Mouse (Mus musculus) urinary bladder, postnatal 25 days (tissue): ENCODE measurements at regions not wholly inside any gene's neighbourhood (a gene's known extent, or its start where the extent isn't known, plus 50 kb on each side); places are given as distances from the start of the nearest gene placed in this dataset.
"Not testable (repeated sequence)": the region's sequence is repeated elsewhere in the genome, so short reads cannot be mapped to it uniquely, and the experiment has no call there.

Source experiments
- DNase-seq: peaks from one replicate; pipeline ENCODE4 v3.0.0; 2022; ENCODE audit warnings: low spot score

DNA sequence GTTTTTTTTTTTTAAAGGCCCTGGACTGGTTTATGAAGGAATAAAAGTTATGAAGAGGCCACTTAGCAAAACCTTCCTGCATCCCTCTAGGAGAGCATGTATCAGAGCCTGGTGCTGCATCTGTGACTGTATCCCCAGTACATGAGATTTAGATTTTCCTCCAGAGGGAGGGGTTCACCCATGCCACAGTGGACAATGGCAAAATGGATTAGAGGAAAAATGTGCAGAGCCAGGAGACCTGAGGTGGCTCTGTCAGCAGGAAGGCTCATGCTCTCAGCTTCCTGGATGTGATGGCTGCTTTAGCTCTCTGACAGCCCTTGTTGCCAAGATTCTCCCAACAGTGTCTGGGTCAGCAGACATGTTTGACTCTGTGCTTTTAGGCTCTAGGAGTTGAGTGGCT is 298.2 kb downstream of the Eipr1 start:
- no peak for DNase-seq

DNA sequence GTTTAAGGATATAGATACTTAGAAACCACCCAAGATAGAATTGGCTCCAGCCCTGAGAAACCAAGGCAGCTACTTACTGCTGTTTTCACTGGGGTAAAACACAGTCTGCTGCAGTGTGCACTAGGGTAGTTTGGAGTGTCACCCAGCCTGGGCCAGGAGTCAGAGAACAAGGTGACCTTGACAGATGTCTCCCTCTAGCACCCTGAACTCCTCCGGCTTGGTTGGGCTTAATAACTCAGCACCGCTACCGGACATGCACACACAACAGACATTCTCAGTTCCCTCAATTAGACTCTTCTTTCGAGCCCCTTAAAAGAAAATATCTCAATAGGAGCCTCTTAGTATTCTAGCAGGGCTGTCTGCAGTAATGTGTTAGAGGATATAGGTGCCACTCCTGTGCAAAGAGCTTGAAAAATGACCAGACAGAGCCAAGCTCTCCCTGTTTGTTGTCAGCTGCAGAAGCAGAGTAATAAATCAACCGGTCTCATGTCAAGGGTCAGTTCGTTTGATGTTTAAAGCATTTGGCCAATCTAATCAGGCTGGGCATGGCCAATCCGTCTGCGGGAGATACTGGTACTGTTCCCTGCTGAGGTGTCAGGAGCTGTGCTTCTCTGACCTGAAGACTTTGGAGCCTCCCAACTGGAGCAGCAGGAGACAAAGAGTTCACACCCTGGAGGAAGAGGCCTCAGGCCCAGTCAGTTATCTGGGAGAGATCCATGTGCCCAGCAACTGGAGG is 299.1 kb downstream of the Eipr1 start:
- no peak for DNase-seq

DNA sequence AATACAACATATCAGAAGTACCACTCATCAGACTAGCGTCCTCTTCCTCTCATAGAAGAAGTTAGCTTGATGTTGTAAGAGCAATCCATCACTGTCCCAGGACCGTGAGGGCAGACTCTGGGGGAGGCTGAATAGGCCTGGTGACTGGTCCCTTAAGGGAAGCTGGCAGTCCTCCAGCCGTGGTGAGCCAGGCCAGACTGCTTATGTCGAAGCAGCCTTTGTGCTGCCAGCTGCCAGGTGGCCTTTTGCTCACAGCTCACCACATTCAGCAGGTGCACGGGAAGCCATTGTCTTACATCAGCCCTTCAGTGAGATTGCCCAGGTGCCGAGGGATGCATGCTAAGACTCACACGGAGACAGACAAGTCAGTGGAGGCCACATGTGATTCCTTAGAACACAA is 302.8 kb downstream of the Eipr1 start:
- DNase-seq = no peak

DNA sequence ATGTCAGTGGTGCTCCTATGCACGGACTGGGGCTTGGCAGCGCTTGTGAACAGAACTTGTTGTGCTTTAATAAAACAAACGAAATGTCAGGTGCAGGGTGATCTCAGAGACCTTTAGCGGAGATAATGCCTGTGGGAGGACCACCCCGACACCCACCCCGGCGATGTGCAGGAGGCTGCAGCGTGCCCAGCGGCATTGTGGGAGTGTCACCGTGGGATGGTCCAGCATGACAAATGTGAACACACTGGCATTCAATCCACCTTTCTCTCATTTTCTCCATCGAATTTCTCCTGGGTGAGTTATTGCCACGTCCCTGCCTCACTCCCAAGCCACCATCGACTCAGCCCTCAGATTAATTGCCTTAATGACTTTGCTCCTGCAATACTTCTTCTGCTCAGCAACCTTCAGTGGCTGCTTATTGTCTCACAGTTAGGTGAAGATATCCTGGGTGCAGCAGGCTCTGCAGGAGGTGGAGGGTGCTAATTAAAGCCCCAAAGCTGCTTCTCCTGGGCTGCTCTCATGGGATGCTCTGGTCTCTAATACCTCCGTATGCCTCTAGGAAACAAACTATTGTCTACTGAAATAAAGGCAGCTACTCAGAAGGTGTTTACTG is 310.5 kb downstream of the Eipr1 start:
- no peak for DNase-seq

DNA sequence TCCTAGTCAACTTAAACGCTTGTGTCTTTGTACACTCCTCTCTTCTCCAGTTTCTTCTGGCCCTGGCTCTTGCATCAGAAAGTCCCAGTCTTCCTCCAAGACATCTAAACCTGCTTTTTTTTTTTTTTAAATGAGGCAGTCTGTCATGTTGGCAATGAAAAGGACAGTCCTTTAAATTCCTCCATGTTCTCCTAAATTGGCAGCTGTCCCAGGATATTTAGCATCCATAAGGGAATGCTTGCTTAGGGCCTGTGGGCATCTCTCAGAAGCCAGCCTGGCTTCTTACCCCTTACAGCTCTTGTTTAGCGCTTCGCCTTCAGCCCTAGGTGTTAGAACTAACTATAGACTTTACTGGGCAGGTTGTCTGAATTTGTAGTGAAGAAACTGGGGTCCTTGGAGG is 311.2 kb downstream of the Eipr1 start:
- no peak for DNase-seq

DNA sequence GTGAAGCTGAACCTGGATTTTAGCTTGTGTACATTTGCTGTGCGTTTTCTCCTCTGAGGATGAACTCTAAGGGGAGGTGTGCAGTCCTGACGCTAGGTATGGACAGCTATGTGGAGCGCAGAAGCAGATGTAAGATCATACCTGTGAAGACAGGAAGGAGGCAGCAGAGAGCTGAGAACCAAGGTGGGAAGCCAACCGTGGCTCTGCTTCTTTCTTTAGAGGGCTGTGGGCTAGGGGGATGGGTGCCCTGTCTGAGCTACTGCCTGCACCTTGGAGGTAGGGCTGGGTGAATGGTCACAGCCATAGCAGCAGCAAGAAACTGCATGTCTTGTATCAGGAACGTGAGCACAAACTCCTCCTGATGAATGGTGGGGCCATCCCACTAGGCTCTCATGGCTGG is 316.6 kb downstream of the Eipr1 start:
- DNase-seq = no peak

DNA sequence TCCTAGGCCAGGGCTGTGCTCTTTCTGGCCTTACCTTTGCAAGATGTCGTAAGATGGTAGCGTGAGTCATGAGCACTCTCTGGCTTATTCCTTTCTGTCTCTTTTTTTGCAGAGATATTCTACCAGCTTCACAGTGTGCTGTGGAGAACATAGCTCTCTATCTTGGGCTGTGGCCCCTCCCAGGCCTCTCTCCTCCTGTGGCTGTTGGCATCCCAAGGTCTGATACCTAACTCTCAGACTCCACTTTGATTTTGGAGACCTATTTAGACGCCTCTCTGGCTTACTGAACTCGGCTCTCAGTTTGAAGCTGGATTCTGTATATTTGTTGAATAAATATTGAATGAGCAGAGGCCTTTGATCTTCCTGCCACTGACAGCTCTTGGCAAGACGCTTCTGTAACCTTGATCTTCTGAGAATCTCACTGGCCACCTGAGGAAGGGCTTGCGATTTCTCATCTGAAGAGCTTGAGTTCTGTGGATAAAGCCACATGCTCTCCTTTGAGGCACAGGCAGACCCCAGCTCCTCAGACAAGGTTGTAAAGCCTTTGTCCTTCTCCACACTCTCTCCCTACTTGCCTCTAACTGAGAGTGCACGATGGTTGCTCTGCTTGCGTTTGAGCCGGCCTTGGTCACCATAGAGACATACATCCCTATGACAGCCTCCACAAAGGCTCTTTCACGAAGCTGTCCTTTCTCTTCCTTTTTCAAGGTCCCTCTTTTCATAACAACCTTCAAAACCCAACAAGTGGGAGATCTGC is 323.7 kb downstream of the Eipr1 start:
- no peak for DNase-seq

GRCm38 (mm10) chr12:29076606-29077005 is 325.0 kb downstream of the Eipr1 start:
- DNase-seq = no peak

DNA sequence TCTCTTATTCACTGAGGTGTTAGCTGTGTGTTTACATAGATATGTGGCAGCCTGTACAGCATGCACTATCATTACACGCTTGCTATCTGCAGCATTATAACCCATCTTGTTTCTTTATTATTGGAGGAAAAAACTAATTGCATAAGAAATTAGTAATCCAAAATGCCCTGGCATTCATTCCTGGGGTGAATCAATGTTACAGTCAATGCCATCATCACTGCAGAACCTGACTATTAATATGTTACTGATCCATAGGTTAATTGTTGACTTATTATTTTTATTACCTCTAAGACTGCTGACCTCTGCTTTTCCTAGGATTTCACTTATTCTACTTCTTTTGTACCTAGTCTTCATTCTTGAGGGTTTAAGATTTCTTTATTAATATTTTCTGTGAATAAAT is 327.4 kb downstream of the Eipr1 start:
- DNase-seq = no peak

GRCm38 (mm10) chr12:29083426-29084221 is 332.0 kb downstream of the Eipr1 start:
- no peak for DNase-seq

GRCm38 (mm10) chr12:29087245-29087644 is 335.6 kb downstream of the Eipr1 start:
- not testable (repeated sequence) for DNase-seq

DNA sequence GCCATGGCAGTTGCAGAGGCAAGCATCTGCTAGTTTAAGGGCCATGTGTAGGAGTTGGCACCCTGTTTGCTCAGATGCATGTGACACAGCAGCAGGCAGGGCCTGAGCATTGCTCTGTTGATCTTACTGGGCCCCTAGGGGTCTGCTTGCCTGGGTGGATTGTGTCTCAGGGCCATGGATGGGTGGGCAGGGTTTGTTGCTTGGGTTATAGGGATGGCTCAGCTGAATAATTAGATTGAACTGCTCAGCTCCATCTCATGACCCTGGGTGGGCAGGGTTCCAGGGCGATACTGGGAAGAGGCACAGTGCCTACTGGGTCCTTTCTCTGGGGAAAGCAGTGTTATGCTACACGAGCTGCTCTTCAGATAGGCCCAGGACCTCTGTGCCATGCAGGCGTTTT is 338.0 kb downstream of the Eipr1 start:
- no peak for DNase-seq

- DNase-seq = no peak
Measured at GRCm38 (mm10) chr12:29090451-29090850, 338.8 kb downstream of the Eipr1 start.

GRCm38 (mm10) chr12:29095406-29096032 is 343.9 kb downstream of the Eipr1 start:
- no peak for DNase-seq

DNA sequence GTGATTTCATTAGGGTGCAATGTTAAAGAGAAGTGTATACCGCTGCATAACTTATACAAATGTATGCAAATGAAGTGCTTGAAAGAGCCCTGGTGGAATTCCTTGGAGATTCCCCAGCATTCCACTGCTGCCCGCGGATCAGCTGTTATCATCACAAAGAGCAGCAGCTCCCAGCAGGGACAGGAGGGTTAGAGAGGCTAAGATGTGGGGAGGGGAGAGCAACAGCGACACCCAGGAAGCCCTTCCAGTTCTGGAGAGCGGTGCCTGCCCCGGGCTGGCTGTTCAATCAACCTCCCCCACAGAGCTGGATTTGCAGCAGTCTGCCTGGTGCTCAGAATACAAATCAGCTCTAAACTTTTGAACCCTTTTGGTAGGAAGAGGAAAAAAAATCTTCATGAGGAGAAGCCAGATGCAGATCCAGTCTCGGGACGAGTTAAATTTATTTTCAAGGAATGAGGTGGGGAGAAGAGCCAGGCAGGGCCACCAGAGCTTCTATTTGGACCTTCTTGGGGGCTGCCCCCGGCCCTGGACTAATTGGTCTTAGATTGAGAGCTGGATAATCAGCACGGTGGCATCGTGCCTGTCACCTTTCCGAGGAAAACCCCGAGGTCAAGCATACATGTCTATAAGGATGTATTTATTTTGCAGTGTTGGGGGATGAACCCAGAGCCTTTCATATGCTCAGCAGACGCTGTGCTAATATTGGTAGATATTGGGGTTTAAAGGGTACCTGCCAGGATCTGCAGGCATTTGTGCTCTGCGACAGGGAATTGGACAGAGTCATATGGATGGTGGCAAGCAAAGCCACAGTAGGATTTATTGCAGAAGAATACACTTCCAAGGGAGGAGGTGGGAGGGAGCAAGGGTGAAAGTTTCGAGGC is 344.7 kb downstream of the Eipr1 start:
- no peak for DNase-seq

DNA sequence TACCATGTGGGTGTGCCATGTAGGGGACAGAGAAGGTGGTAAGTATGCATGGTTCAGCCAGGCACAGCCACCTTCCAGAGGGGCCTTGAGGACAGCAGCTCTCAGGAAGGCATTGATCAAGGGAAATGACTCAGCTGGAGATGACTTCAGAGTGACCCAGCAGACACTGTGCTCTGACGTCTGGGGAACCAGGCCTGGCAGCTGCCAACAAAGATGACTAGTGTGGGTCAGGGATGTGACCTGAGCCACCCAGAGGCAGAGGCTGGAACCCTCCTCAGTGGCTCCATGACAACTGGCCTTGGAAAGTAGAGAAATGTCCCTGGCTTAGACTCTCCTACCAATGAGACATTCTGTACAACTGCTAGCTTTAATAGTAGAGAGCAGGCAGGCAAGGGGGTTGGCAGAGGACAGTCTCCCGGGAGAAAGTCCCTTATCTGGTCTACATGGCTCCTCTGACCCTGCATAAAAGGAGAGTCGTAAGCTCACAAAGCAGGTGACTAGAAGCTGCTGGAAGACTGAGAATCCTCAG is 348.5 kb downstream of the Eipr1 start:
- DNase-seq = no peak

DNA sequence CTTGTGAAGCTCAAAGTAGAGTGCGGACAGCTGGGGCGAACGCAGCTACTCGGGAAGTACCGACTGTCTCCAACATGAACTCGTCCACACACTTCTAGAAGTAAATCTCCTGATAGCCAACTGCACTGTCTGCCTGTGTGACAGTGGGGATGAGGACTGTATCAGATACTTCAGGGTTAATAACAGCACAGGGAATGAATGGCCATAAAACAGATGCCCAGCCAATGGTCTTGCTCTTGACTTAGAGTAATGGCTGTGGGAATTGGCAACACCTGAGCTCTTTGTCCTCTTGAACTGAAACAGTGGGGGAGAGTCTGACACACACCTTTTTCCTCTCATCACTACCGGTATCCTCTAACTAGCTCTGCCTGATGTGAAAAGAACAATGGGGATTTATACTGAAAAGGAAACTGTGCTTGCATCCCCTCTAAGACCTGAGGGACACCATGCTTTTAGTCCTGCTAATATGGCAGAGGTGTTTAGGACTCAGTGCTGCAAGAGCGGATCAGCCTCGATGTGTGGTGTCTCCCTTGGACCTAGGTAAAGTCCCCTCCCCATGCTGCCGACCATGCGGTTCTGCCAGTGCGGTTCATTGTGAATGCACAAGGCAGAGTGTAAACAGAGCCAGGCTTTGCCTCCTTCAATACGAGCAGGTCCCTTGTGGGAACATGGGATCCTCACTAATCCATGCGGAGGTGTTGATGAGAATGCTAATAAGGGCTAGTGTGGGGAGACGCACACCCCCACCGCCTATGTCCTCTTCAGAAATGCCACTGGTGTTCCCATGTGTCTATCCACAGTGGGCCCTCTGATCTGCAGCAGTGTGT is 355.5 kb downstream of the Eipr1 start:
- no peak for DNase-seq

- DNase-seq = no peak
Measured at GRCm38 (mm10) chr12:29107720-29108051, 356.1 kb downstream of the Eipr1 start.

- DNase-seq = no peak
Measured at GRCm38 (mm10) chr12:29118336-29118735, 366.7 kb downstream of the Eipr1 start.

DNA sequence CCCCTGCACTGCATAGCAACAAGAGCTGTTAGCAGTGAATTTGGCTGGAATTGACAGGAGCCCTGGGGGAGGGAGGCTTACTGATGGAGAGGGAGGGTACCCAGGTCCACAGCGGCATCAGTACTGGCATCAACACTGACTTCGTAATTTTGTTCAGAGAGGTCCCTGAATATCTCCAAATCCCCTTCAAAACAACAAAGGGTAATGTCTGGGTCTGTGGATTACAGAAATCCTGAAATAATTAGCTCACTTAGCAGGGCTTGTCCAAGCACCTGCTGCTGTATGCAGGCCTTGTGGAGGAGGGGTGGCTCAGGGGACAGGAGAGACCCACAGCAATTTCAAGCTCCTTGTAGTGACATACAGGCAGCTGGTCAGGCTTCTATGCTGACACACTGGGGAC is 369.6 kb downstream of the Eipr1 start:
- no peak for DNase-seq
